Mouse (Mus musculus): ENCODE results near the gene Ewsr1.
"Not testable (repeated sequence)": the region's sequence is repeated elsewhere in the genome, so short reads cannot be mapped to it uniquely, and the experiment has no call there.

Gene Ewsr1

DNA sequence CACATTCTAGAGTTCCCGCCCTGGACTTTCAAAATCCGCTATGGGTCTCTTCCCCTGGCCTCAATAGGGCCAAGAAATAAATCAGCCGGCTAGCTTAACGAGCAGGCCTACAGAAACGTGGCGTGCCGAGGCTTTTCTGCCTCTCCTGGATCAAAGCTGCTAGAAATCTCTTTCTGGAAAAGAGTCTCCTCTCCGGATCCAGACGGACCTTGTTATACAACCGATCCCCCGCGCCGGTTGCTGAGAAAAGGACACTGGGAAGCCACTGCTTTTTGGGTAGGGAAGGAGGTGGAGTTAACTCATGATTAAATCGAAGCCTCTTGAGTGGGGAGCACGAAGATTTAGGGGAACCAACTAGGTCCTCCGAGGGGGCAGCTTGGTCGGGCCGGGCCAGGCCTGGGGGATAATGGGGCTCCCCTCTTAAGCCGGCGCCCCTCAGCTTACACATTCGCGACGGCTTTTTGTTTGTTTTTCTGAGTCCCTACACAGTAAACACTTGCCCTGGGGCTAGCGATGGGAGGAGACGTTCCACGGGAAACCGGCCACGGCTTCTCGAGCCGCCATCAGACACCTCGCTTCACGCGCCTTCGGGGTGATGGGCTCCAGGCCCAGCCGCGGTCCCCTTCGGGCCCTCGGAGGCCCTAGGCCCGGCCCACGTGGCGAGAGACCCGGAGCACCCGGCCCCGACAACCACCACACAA is 881 bp downstream of the Ewsr1 start:
- peak; percentile 66 for DNase-seq (ENCODE audit: extremely low read depth, insufficient read length, low spot score)

DNA sequence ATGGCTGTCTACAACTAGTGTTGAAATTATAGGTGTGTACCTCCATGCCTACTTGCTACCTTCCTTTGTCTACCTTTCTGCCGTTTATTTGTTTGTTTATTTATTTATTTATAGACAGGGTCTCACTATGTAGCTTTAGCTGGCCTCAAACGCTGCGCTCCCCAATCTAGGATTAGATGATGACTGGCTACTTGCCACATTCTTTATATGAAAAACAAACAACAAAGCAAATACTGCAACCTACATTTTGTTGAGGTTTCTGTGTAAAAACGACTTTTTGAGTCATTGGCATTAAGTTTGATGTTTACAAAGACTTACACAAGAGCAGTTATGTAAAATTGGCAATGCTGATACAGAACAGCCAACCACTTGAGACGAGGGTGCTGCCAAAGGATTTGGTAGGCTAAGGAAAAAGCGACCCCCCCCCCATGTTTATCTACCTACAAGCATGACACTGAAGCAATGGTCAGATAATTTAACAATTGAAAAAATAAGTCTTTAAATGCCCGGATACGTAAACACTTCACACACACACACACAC is 2.5 kb downstream of the Ewsr1 start:
- no peak for DNase-seq (ENCODE audit: extremely low read depth, insufficient read length, low spot score)

DNA sequence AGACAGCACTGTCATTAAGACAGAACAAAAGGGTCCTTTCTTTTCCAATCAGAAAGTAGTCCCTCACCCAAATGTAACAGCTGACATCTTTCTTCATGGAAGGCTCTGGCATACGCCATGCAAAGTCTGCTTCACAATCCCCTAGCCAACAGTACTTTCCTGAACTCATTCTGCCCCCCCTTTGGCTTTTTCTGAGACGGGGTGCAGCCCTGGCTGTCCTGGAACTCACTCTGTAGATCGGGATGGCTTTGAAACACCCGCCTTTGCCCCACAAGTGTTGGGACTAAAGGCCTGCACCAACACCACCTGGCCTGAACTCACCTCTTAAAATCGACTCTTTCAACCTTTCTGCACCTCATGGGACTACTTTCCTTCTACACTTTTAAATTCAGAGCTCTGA is 3.2 kb downstream of the Ewsr1 start:
- DNase-seq (ENCODE audit: extremely low read depth, insufficient read length, low spot score), result no peak

DNA sequence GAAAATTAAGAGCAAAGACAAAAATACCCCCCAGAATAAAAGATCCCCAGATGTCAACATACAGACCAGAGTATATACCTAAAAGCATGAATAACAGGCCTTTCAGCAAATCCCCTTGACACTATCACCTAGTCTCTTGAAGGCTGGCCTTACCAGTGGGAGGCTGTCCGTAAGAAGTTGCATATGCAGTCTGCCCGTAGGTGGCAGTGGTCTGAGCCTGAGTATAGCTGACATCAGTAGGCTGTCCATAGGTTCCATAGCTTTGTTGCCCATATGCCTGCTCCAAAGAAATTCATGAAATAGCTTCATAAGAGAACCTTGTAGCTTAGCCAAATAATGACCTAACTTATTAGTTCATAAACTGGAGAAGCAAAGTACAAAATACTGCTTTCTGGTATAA is 7.4 kb downstream of the Ewsr1 start:
- DNase-seq (ENCODE audit: extremely low read depth, insufficient read length, low spot score), result no peak

DNA sequence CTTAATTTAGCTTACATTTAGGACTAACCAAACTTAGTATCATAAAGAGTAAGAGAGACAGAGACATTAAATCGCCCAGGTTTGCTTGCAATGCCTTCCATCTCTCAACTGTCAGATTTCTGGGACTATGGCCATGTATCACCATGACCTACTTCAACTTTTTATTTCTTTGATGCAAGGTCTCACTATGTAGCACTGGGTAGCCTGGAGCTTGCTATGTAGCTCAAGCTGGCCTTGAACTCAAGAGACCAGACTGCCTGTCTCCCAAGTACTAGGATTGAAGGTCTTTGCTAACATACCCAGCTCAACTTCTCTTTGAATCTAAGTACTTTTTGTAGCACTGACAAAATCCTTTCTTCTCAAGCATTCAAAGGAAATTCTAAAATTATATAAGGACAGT is 9.9 kb downstream of the Ewsr1 start:
- DNase-seq (ENCODE audit: extremely low read depth, insufficient read length, low spot score), result no peak

DNA sequence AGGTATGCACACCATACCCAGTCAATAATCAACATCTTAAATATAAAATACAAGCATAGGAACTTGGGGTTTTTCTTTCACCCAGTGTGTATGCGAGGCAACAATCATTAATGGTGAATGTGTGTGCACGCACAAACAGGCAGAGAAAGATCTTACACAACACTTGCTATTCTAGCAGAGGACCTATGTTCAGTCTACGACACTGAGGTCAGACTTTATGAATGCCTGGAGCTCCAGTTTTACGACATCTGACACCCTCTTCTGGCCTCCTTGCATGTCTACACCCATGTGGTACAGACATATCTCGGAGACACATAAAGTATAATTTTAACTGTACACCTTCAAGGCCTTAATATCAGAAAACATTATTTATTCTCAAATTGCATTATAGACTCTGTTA is 22.2 kb downstream of the Ewsr1 start:
- not testable (repeated sequence) for DNase-seq (ENCODE audit: extremely low read depth, insufficient read length, low spot score)

DNA sequence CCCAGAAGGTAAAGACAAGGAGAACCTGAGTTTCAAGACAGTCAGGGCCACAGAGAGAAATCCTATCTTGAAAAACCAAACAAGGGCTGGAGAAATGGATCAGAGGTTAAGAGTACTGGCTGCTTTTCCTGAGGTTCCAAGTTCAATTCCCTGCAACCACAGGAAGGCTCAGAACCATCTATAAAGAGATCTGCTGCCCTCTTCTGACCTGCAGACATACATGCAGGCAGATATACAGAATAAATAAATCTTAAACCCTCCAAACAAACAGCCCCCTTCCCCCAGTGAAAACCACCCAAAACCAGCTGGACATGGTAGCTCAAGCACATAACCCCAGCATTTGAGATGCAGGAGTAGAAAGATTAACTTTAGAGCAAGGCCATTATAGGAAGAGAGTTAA is 23.3 kb downstream of the Ewsr1 start:
- no peak for DNase-seq (ENCODE audit: extremely low read depth, insufficient read length, low spot score)

DNA sequence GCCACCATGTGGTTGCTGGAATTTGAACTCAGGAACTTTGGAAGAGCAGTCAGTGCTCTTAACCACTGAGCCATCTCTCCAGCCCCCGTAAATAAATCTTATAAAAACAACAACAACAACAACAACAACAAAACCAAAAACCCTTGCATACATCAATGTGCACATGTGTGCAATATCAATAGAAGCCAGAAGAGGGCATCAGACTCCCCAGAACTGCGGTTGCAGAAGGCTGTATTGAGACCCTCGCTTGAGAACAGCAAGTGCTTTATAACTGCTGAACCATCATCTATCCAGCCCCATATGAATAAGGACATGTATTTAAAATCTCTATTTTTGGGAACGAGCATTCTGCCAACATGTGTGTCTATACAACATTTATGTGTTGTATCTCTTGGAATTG is 24.2 kb downstream of the Ewsr1 start:
- DNase-seq (ENCODE audit: extremely low read depth, insufficient read length, low spot score), result no peak

DNA sequence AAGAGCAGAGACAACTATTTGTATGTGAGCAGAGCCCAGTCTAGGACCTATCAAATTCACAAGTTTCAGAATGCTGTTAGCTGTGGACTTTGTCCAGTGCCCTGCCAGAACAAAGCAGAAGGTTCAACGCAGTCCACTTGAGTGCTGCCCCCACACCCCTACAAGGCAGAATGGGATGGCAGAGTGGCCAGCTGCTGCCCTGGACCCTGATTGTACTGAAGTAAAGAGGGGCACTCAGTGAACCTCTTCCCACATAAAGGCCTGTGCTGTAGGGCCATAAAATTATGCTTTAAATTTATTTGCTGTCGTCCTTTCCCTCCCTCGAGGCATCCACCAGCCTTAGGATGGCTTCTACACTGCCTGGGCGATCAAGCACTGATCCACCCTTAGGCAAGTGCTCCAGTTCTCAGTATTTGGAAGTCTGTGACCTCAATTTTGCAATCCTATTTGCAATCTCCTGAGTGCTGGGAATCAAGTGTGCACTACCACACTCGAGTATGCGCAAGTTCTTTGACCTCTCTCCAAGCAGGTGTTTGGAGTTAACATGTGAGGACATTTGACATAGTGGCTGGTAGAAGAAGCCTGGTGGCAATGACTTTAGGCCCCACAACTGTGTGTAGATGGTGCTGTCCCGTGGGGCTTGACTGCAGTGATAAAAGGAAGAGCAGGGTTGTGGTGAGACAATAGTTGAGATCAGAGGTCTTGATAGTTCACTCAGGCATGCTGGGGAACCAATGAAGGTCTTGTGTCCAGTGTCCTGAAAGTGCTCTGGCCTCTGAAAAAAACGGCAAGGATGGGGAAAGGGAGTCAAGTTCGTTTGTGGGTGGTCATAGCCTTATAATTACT is 30.7 kb downstream of the Ewsr1 start:
- no peak for DNase-seq (ENCODE audit: extremely low read depth, insufficient read length, low spot score)

DNA sequence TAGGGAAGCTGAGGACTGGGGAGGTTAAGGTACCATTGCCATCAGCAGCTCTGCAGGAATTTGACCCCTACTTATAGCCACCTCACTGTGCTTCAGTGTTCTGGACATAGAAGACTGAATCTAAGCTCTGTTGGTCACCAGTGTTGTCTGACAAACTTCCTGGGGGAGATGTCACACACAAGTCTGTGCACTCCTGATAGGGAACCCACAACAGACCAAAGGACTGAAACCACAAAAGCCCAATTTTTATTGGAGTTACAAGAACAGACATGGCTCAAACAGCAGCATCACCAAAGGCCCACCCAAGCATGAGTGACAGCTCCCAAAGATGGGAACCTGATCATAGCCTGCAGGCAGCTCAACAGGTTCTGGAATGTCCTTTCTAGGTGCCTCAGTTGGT is 32.0 kb downstream of the Ewsr1 start:
- DNase-seq (ENCODE audit: extremely low read depth, insufficient read length, low spot score), result no peak

DNA sequence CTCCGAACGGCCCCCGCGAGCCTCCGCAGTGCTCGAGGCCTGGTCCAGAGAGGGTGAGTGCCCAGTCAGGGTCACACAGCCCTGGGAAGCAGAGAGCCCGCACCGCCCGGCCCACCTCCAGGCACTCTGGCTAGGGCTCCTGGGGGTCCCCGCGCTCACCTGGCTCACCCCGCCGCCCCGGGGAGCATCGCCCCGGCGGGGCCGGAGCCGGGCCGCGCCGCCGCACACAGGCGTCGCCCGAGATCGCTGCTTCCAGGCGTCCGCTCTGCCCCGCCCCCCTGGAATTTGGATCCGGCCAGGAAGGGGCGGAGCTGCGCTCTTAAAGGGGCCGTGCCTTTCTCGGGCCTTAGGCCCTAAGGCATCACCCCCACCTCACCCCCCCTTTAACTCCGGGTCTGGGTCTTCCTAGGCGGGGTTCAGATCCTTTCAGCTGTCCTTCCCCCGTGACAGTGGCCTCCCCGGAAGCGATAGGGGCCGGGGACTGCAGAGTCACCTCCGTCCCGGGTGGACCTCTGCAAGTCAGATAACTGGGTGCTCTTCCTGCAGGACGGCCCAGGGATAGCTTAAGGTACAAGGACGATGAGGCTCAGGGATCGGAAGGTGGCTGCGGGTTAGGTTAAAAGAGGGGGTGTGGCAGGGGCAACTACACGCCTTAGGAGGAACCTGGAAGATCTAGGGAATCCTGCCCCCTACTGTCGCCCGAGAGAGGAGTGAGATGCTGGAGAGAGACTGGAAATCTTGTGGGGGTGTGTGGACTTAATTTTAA is 33.8 kb downstream of the Ewsr1 start, which contains the start of gene Gas2l1:
TSS of gene Gas2l1 (minus strand) at position 272 of the 766 bp plus-strand sequence.
- peak; percentile 93 for DNase-seq (ENCODE audit: extremely low read depth, insufficient read length, low spot score)

DNA sequence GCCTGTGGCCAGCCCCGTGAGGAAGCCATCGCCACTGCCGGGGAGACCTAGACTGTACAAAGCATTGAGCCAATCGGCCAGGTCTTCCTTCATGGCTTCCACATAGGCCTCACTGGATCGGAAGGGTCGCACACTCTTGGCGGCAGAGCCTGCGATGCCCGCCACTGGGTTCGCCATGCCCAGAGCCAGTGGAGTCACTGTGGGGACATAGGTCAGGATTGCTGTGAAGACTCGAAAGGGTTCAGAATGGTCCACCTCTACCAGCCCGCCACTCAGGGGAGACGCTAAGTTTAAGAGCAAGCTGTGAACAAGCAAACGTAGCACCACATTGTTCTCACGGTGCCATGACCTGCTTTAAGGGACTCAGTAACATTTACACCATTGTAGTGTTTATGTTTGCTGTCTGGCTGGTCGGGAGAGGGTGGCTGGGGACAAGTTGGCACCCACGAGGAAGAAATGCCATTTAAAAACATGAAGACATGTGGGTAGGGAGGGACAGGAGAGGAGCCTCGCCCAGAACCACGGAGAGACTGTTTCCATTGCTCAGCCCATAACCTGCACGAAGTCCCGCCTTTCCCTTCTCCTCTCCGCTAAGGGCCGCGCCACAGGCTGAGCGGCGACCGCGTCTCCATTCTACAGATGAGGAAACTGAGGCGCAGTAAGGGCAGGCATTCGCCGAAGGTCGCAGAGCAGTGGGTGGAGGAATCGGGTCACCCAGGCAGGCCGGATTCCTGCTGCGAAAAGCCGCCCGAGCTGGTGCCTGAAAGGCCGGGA is 34.6 kb downstream of the Ewsr1 start:
- peak; percentile 46 for DNase-seq (ENCODE audit: extremely low read depth, insufficient read length, low spot score)

DNA sequence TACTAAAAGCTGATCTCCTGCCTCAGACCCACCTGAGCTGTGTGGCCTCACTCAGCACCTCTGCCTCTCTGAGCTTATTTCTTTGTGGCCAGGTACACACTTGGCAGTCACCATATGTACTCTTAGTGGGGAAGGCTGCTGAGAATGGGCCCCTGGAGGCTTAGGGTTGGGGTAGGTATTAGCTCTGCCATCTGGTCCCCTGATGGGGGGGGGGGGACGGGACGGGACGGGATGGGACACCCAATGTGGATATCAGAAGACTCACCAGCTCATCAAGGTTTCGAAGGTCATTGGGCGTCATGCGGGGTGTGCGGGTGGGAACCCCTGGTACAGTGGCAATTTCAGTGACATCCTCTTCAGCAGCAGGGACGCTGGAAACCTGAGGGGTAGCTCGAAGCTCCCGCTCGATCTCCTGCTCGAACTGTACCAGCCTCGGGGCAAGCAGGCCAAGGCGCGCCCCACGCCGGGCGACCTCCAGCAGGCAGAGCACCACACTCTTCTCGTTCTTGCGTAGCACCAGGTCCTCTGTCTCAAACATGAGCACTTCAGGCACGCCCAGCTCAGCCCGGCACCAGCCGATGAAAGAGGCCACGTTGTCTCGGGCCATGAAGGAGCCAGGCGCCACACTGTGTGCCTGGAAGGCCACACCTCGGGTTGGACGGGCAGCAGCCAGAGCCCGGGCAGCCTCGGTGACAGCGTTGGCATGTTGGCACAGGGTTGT is 35.3 kb downstream of the Ewsr1 start:
- DNase-seq (ENCODE audit: extremely low read depth, insufficient read length, low spot score), result peak; percentile 39

DNA sequence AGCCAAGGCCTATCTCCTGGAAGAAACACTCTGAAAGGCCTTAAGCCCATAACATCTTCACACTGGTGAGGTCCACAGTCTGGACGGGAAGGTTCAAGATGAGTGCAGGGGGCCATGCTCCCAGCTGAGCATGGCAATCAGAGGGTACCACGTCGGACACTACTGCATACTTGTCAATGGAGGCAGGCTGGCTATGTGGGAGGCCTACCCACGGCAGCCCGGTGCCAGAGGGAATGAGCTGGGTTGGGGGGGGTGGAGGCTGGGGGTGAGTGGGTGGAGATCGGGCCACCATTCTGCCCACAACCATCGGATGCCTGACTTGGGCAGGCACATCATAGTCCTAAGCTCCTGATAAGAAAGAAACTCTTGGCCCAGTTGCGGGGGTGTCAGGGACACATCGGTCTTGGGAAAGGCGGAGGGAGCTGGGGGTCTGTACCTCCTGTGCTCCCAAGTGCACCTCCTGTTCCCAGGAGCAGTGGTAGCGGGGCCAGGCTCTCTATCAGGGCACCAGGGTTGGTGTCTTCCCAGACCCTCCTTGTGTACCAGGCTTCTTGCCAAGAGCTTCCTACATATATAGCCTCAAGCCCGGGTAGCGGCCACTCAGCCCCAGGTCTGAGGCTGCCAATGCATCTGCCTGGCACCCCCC is 36.1 kb downstream of the Ewsr1 start:
- DNase-seq (ENCODE audit: extremely low read depth, insufficient read length, low spot score), result no peak

DNA sequence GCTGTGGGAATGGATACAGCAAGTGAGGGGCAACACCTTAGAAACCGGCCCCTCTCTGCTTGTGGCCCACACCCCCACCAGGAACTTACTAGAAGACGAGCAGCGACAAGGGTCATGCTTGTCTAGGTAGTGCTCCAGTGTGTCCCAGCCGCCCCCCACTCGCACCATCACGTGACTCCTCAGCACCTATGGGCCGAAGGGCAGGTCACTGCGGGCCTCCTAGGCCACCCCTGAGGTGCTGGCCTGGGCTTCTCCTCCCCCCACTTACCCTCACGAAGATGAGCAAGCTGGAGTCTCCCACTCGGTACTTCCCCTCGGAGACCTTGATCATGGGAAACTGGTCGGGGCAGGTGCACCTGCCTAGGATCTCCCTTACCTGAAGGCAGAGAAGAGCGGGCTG is 36.7 kb downstream of the Ewsr1 start:
- no peak for DNase-seq (ENCODE audit: extremely low read depth, insufficient read length, low spot score)

DNA sequence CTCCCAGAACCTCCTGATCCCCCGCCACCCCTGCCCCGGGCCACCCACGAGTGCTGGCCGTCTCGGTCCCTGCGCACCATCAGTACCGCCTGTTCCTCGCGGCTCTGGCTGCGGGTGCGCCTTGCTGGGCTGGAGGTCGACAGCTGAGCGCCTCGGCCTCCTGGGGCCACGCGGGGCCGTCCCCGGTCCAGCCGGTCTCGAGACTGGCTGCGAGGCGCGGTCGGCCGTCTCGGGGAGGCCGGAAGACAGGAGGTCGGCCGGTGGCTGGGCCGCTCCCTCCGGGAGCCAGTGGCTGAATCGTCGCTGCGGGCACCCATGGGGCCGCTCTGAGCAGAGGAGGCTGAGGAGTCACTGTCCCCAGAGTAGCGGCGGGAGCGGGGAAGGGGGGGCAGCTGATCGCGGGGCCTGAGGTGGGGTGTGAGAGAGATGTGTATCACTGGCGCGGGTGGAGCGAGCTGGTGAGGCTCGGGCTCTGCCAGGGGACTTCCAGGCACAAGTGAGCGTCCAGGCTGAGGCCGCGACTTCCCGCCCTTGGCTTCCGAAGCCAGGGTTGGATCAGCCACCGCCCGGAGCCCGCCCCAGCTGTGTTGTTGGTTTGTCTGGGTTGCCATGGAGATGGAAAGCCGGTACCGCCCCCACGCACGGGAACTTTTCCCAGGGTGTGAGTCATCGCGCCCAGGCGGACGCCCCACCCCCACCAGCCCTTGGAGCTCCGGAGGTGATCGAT is 37.5 kb downstream of the Ewsr1 start:
- no peak for DNase-seq (ENCODE audit: extremely low read depth, insufficient read length, low spot score)

DNA sequence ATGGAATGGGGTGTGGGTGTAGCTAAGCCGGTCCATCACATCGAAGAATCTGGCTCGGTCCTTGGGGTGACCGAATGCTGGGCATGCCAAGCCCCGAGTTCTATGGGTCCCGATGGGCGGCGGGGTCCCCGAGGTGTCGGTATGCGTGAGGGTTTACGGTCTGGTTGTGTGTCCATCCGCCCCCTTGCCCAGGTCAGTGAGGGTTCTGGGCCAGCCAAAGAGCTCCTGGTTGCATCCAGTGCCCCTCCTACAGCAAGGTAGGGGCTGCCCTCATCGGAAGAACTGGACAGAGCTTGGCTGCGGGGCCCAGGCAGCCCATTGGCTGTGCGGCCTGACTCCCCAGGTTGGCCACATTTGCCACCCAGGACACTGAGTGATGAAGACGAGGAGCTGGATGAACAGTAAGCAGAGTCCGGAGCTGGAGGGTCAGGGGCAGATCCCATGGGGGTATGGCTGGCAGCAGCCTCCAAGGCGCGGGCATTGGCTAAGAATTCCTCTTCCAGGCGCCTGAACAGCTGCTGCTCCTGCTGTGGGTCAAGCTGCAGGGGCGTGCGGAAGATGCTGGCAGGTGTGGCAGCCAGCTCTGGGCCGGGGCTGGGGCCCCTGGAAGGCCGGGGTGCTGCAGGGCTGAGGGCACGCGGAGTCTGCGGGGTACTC is 38.2 kb downstream of the Ewsr1 start:
- no peak for DNase-seq (ENCODE audit: extremely low read depth, insufficient read length, low spot score)

DNA sequence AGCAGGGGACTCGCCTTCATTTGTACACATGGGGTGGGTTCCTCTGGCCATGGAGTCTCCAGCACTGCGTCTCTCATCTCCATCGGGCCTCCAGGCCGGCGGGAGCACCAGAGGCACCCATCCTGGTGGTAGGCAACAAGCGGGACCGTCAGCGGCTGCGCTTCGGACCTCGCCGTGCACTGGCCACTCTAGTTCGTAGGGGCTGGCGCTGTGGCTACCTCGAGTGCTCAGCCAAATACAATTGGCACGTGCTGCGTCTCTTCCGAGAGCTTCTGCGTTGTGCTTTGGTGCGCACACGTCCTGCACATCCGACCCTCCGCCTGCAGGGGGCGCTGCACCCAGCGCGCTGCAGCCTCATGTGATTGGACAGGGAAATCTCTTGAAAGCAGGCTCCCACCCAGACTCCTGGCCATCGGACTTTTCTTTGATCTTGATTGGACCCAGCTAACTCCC is 39.3 kb downstream of the Ewsr1 start:
- DNase-seq (ENCODE audit: extremely low read depth, insufficient read length, low spot score), result peak; percentile 45

Data from 3134 (cell line).